Mouse (Mus musculus): Measurements from ENCODE around the gene Senp5.

Gene Senp5

GRCm38 (mm10) chr16:31940586-31940985 is 62.5 kb downstream of the Senp5 start:
- DNase-seq (ENCODE audit: low spot score in 2 of 2), result no peak

DNA sequence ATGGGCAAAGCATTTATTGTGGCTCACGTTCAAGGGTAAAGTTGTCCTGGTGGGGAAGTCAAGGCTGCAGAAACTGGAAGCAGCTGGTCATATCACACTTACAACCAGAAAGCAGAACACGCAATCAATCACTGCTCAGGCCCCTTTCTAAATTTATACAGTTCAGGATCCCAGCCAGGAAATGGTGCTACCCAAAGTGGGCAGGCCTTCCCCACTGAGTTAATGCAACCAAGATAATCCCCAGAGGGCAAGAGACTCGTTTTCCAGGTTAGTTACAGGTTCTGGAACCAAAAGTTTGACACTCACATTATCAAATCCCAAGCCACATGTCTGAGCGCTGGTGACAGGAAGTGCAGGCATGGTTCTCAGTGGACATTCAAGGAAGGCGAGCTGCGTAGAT is 64.2 kb downstream of the Senp5 start:
- no peak for DNase-seq (ENCODE audit: low spot score in 2 of 2)

DNA sequence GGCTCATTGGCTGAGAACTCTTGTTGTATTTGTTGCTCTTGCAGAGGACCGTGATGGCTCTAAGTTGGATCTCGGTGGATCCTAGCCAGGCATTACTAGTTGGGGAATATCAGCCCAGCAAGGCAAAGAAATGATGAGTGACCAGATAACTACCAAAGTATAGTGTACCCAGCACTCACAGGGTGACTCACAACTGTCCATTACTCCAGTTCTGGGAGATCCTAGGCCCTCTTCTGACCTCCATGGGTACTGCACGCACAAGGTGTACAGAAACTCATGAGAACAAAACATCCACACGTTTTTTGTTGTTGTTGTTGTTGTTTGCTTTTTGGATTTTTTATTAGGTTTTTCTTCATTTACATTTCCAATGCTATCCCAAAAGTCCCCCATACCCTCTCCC is 66.5 kb downstream of the Senp5 start:
- no peak for DNase-seq (ENCODE audit: low spot score in 2 of 2)

DNA sequence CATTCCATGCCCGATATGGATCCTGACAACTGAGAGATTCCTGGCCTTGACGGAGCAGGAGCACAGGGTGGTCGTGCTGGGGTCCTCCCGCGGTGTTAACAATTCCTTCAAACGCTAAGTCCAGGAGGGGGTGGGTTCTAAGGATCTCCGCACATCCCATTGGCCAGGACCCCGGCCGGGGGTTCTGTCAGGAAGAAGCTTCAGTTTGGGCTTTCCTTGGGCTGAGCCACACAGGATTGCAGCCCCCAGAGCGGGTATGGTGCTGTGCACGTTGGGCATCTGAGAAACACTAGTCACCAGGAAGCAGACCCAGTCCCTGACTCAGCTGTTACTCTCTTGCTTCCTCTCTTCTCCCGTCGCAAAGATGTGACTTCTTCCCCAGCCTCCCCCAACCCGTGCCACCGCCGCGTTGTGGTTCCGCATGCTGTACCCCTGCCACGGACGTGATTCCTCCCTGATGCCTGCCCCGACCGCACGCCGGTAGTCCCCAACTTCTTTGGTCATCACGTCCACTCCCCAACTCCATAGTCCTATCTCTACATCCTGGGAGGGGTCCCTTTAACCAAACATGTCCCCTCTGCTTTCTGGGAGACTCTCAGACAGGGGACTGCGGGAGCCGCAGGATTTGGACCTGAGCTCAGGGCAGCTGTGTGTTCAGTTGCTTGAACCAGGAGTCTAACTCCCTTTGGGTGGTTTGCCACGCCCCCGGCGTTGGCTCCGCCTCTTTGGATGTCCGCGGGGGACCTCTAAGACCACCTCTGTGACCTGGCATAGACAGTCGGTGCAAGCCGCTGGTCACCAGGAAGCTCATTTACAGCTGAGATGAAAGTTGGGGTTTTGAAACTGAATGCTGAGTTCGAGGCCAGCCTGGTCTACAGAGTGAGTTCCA is 67.8 kb downstream of the Senp5 start:
- peak in 1 of 2 experiments; percentile 62 for DNase-seq (ENCODE audit: low spot score in 2 of 2)

GRCm38 (mm10) chr16:31934550-31935010 is 68.5 kb downstream of the Senp5 start:
- no peak for DNase-seq (ENCODE audit: low spot score in 2 of 2)

DNA sequence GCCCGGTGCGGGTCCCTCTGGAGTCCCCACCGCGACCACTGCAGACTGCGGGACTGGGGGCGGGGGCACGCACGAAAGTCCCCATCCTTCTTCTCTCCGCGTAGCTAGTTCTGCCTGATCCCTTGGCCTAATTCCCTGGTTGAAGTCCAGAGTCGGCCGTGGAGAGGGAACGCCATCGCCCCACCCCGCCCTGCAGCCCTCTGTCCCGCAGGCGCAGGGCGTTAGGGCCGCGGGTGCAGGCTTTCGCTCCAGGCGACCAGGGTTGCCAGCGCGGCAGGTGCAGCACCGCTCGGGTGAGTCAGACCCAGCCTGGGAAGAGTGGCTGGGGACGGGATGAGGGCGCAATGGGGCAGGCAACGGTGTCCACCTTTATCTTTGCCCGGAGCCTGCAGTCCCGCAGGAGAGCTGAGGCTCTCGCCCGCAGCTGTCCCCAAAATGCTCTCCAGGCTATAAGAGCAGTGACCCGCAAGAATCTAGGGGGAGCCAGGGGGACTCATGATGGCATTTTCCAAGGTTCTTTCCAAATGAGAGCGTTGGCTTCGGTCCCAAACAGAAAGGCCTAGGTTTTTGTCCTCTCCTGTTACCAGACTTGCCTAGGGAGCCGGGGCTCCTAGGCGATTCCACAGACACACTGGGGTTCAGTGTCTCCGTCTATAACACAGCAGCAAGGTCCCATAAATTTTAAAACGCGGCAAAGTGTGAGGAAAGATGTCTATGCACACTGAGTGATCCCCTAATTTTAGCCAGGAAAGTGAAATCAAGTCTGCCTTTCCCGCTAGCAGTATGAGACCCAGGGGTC is 69.1 kb downstream of the Senp5 start, which contains the start of gene Pigz:
Pigz (plus strand) TSS at position 101 of the 799 bp plus-strand sequence.
- peak in 1 of 2 experiments; percentile 70 for DNase-seq (ENCODE audit: low spot score in 2 of 2)

DNA sequence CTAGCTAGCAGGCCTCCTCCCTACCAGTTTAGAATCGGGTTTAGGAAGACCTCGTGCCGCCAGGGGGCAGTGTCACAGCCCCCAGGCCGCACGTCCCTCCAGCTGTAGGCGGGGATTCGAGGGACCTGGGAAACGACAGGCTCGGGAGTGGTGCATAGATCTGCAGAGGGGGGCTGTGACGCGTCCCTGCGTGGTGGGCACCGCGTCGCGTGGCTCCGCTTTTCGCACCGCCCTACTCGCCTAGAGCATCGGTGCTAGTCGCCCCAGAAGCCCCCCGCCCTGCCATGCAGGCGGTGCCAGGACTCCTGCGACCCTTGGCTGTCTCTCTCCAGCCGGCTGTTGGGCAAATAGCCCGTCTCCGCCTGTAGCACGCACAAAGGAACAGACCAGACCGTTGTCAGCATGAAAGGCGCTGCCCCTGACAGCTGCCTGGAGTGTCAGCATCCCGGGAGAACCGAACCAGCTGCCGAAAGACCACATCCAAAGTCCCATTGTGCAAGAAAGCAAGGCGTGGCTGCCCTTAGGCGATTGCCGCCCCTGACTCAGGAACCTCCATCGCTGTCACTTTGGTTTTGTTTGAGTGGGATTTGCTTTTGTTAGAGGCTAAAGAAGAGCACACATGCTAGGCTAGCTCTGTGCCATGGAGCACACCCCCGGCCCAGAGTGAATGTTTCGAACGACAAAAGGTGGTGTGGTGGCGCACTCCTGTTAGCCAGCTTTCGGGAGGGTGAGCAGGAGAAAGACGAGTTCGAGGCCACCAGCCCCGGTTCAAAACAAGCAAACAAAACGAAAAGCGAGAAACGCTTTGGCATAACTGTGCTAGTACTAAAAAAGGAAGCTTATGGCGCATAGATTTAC is 70.0 kb downstream of the Senp5 start:
- DNase-seq (ENCODE audit: low spot score in 2 of 2), result peak; percentile 67 to 85

GRCm38 (mm10) chr16:31932255-31932654 is 70.8 kb downstream of the Senp5 start:
- DNase-seq (ENCODE audit: low spot score in 2 of 2), result no peak

DNA sequence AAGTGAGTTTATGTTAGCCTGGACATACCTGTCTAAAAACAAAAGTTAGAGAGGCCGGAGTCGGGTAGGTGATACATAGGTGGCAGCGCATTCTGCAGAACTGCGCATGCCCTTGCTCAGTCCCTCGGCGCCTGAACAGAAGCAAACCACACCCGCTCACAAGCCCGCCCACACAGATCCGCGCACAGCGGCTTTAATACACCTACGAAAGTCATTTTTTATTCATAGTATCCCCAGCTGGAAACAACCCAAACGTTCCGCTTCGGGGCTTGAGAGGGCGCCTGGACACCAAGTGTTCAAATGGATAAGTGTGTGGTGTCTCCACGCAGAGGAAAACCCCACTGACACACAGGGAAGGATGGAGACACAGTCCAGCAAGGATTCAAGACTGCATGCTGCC is 71.8 kb downstream of the Senp5 start:
- no peak for DNase-seq (ENCODE audit: low spot score in 2 of 2)

GRCm38 (mm10) chr16:31927412-31927811 is 75.7 kb downstream of the Senp5 start:
- DNase-seq (ENCODE audit: low spot score in 2 of 2), result no peak

DNA sequence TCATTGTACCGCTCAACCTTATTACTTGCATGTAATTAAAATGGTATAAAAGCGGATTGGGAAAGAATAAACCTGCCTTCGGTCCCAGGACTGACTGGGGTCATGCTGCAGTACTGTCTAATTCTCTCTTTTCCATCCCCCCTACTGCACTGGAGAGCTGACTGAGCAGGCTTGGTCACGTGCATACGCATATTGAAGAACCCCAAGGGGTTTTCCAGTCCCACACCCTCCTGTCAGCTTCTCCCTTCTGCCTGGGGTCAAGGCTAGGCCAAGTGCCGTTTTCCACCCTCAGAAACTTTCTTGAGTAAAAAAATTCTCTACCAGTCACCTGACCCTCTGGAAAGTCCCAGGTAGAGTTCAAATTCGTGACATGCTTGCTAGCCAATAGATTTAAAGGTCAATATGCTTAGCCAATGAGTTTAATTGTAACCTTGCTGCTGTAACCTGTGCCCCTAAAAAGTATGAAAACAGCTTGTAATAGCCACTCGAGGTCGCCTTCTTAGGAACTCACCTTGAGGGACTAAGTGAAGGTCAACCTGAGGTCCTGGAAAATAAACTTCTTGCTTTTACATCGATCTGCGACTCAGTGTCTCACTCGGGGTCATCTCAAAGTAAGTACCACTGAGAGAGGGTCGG is 76.4 kb downstream of the Senp5 start:
- no peak for DNase-seq (ENCODE audit: low spot score in 2 of 2)

DNA sequence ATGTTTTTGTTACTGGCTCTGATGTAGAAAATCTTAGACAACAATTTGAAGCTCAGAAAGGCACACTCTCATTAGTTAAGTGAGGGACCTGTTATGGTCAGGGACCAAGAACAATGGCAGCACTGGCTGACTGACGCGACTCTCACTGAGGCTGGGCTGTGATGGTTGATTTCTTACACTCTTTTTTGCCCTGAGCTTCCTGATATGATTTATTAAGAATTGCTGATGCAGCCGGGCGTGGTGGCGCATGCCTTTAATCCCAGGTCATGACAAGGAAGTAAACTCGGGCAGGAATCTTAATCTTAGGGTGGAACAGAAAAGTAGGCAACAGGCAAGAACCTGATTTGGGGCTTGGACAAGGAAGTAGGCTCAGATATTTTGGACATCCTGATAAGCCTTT is 77.0 kb downstream of the Senp5 start:
- DNase-seq (ENCODE audit: low spot score in 2 of 2), result no peak

DNA sequence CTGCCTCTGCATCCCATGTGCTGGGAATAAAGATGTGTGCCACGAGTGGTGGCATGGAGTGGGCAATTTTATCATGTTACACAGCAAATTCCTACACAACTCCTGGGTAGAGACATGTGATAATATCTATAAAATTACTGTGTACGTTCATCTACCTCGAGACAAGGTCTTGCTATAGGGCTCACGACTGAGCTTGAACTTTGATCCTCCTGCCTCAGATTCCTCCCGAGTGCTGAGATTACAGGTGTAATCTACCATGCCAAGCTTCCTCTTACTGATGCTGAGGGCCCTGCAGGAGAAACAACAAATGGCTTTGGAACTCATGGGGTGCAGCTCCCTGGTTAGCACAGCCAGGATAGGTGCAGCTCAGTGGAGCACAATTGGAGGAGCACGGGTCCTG is 78.7 kb downstream of the Senp5 start:
- DNase-seq (ENCODE audit: low spot score in 2 of 2), result no peak

DNA sequence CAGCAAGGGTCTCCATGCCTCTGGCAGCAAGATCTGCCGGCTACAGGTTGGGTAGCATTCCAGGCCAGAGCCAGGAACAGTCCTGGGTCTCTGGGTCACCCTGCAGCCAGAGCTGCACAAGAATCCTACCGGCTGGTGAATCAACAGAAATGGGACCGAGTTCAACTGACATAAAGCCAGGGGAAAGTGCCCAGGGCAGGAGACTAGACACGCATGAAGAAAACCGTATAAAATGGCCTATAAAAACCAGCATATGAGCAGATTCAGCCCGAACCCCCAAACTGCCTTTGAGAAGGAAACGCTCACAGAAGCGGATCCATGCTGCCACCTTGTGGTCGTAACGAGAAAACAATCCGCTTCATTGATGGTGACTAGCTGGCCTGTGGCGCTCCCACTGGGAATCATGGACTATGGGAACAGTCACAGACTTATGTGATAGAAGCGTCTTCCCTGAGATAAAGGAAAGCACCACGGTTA is 84.8 kb downstream of the Senp5 start:
- DNase-seq (ENCODE audit: low spot score in 2 of 2), result peak; percentile 51 to 81

- DNase-seq (ENCODE audit: low spot score in 2 of 2), result no peak
Measured at GRCm38 (mm10) chr16:31917776-31918175, 85.3 kb downstream of the Senp5 start.

- DNase-seq (ENCODE audit: low spot score in 2 of 2), result no peak
Measured at GRCm38 (mm10) chr16:31910281-31910847, 92.7 kb downstream of the Senp5 start.

Data from spleen, postnatal 4 days (tissue).